Mouse (Mus musculus) testis, adult 2 months (tissue): ENCODE results near the gene Cdk15.

Source experiments
- CTCF ChIP-seq: fragments of 200-500 bp; IDR thresholded peaks from 2 replicates; pipeline ENCODE4 v1.5.1; 2012; ENCODE audit warnings: low read depth, mild to moderate bottlenecking, inconsistent platforms, low read length, moderate library complexity; ENCODE audit not compliant: control insufficient read depth, insufficient read depth, insufficient replicate concordance
- POLR2A ChIP-seq: fragments of 200-500 bp; IDR thresholded peaks from 2 replicates; pipeline ENCODE4 v1.6.1; 2012; ENCODE audit warnings: low read depth, mild to moderate bottlenecking, inconsistent platforms, low read length, moderate library complexity; ENCODE audit not compliant: control insufficient read depth

DNA sequence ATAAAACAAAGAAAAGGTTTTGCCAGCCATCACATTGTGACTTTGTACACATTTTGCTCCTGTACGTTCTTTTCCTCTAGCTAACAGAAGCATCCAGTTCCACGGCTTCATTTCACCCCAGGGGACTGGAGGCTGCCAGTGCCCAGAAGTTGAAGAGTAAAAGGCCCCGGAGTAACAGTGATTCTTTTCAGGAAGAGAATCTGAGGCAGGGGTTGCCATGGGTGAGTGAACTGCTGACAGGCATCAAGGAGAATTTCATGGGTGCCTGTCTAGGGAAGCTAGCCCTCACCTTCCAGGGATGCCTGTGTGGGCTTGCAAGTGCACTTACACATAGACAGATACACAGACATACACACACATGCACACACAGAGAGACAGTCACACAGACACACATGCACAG is 1.0 kb downstream of the Cdk15 start:
- TF ChIP-seq CTCF (no peak), POLR2A (no peak)
